Mouse (Mus musculus): ENCODE measurements at regions not wholly inside any gene's neighbourhood (a gene's known extent, or its start where the extent isn't known, plus 50 kb on each side); places are given as distances from the start of the nearest gene placed in this dataset.

DNA sequence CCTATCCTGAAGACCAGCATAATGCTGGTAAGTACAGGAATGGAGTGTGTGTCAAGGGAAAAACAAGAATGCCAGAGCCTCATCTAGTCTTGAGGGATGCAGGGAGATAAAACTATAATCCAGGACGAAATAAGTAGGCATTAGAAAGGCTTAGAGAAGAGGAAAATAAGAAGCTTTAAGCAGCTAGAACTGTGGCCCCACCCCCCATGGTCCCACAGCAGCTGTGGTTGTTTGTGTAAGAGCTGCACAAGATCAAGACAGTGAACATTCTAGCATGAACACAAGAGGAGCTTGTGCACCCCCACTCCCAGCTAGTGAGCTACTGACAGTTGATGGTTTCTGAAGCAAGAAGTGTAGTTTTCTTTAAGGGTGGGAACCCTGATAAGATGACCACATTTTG lies 315.9 kb downstream of the Tmem135 start:
- no peak for TF ChIP-seq CTCF (IDR thresholded peaks at IDR 0.05; ENCODE audit: borderline replicate concordance, extremely low read depth, insufficient read depth, insufficient read length)
- TF ChIP-seq POLR2A (IDR thresholded peaks at IDR 0.05; ENCODE audit: borderline replicate concordance, extremely low read depth, insufficient read depth, insufficient read length, poor library complexity, severe bottlenecking): no peak
- no peak for DNase-seq (ENCODE audit: low read depth)

DNA sequence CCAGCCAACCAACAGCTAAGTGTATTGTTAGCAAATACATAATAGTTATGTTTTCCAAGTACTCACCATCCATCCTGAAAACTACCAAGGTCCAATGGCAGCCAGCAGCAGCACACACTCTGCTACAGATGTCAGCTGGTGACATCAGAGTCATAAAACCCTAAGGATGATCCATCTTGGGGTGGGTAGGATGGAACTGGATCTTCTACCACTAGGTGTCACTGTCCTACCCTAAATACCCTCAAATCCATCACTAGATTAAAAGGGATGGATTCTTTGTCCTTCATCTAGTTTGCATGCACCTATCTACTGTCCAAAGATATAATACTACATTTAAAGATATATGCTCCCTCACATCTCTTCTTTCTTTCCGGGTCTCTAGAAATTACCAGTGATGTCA lies 317.7 kb downstream of the Tmem135 start:
- DNase-seq (ENCODE audit: low read depth): peak; percentile 69
- no peak for TF ChIP-seq POLR2A (IDR thresholded peaks at IDR 0.05; ENCODE audit: borderline replicate concordance, extremely low read depth, insufficient read depth, insufficient read length, poor library complexity, severe bottlenecking)
- peak; percentile 42; the same call in 1 of the 2 replicates for TF ChIP-seq CTCF (IDR thresholded peaks at IDR 0.05; ENCODE audit: borderline replicate concordance, extremely low read depth, insufficient read depth, insufficient read length)

DNA sequence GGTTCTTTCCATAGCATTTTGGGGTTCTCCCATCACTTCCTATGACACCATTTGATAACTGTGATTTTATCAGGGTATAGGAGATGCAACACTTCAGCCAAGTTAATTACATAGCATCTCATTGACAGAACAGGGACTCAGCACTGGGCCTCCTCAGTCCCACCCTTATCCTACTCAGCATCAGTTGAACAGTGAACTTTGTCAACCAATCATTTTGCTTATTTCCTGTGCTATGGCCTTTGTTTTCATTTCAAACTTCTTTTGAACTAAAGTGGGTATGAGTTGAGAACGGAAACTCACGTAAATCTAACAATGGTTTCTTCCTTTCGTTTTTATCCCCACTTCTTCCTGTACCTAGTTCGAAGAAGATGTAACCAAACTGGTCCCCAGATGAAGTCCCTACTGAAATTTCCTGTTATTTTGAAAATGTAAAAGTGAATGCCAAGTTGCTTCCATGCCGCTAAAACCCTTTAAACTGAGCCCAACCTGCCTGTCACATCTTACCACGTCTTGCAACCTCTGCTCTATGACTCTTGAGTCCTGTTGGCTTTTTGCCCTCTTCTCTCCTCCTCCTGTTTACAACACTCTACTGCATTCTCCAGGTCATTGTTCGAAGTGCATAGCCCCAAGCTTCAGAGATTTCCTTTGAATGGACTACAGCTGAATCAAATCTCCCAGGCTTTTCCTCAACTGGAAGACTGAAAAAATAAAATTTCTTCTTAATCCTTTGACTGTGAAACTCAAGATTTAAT lies 329.9 kb downstream of the Tmem135 start:
- TF ChIP-seq POLR2A (IDR thresholded peaks at IDR 0.05; ENCODE audit: borderline replicate concordance, extremely low read depth, insufficient read depth, insufficient read length, poor library complexity, severe bottlenecking): no peak
- no peak for TF ChIP-seq CTCF (IDR thresholded peaks at IDR 0.05; ENCODE audit: borderline replicate concordance, extremely low read depth, insufficient read depth, insufficient read length)
- peak; percentile 3 for DNase-seq (ENCODE audit: low read depth)

DNA sequence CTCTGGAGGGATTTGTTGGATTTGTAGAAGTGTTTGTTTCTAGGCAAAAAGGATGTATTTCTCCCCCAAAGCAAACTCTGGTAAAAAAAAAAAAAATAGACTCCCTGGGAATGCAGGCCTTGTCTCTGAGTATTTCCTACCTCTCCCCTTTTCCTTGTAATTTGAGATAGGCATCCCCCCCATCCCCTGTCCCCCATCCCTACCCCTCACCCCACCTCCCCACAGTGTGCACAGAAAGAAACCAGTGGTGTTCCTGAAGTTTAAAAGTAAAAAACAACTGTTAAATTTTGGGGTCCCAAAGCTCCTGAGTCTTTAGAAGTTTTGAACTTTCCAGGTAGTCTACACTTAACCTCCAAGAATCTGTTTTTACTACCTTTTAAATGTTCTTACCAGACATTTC lies 334.0 kb downstream of the Tmem135 start:
- TF ChIP-seq CTCF (IDR thresholded peaks at IDR 0.05; ENCODE audit: borderline replicate concordance, extremely low read depth, insufficient read depth, insufficient read length) (no peak), POLR2A (IDR thresholded peaks at IDR 0.05; ENCODE audit: borderline replicate concordance, extremely low read depth, insufficient read depth, insufficient read length, poor library complexity, severe bottlenecking) (no peak)
- no peak for DNase-seq (ENCODE audit: low read depth)

DNA sequence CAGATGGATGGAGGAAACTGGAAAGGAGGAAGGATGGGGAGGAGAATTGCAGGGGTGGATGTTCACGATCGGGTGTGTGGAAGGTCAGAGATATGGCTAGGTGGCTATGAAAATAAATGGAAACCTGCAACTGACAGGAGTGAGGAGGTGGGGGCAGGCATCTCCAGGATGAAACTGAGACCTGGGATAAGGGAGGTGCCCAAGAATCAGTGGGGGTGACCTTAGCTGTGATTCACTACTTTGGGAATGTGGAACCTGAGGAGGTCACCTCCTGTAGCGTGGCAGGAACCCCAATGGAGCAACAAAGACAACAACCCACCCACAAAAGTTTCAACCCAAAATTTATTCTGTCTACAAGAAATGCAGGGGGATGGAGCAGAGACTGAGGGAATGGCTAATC lies 339.6 kb downstream of the Tmem135 start:
- DNase-seq (ENCODE audit: low read depth): no peak
- no peak for TF ChIP-seq CTCF (IDR thresholded peaks at IDR 0.05; ENCODE audit: borderline replicate concordance, extremely low read depth, insufficient read depth, insufficient read length)
- no peak for TF ChIP-seq POLR2A (IDR thresholded peaks at IDR 0.05; ENCODE audit: borderline replicate concordance, extremely low read depth, insufficient read depth, insufficient read length, poor library complexity, severe bottlenecking)

- no peak for DNase-seq (ENCODE audit: low read depth)
- TF ChIP-seq CTCF (IDR thresholded peaks at IDR 0.05; ENCODE audit: borderline replicate concordance, extremely low read depth, insufficient read depth, insufficient read length): no peak
- no peak for TF ChIP-seq POLR2A (IDR thresholded peaks at IDR 0.05; ENCODE audit: borderline replicate concordance, extremely low read depth, insufficient read depth, insufficient read length, poor library complexity, severe bottlenecking)
These were observed 340.4 kb downstream of the Tmem135 start for GRCm38 (mm10) chr7:89063630-89064029.

- TF ChIP-seq POLR2A (IDR thresholded peaks at IDR 0.05; ENCODE audit: borderline replicate concordance, extremely low read depth, insufficient read depth, insufficient read length, poor library complexity, severe bottlenecking) (no peak), CTCF (IDR thresholded peaks at IDR 0.05; ENCODE audit: borderline replicate concordance, extremely low read depth, insufficient read depth, insufficient read length) (no peak)
- no peak for DNase-seq (ENCODE audit: low read depth)
These were observed 349.5 kb downstream of the Tmem135 start for GRCm38 (mm10) chr7:89054494-89054893.

DNA sequence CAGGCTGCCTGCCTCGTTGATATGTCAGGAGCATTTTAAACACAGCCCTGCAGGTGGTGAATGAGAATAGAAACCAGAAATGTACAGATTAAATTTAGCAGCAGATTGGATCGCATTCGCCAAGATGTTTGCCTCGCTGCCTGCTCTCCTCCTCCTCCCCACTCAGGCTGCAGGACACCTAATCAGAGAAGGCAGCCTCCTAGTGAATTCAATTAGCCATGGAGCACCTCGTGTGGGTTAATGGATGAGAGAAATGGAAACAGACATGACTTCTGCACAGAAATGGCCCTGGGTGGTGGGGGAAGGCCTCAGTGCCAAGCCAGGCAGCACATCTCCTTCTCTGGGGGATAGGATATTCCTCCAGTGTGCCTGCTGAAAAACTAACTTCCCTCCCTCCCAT lies 352.8 kb downstream of the Tmem135 start:
- TF ChIP-seq POLR2A (IDR thresholded peaks at IDR 0.05; ENCODE audit: borderline replicate concordance, extremely low read depth, insufficient read depth, insufficient read length, poor library complexity, severe bottlenecking): no peak
- TF ChIP-seq CTCF (IDR thresholded peaks at IDR 0.05; ENCODE audit: borderline replicate concordance, extremely low read depth, insufficient read depth, insufficient read length): no peak
- DNase-seq (ENCODE audit: low read depth): peak; percentile 40

DNA sequence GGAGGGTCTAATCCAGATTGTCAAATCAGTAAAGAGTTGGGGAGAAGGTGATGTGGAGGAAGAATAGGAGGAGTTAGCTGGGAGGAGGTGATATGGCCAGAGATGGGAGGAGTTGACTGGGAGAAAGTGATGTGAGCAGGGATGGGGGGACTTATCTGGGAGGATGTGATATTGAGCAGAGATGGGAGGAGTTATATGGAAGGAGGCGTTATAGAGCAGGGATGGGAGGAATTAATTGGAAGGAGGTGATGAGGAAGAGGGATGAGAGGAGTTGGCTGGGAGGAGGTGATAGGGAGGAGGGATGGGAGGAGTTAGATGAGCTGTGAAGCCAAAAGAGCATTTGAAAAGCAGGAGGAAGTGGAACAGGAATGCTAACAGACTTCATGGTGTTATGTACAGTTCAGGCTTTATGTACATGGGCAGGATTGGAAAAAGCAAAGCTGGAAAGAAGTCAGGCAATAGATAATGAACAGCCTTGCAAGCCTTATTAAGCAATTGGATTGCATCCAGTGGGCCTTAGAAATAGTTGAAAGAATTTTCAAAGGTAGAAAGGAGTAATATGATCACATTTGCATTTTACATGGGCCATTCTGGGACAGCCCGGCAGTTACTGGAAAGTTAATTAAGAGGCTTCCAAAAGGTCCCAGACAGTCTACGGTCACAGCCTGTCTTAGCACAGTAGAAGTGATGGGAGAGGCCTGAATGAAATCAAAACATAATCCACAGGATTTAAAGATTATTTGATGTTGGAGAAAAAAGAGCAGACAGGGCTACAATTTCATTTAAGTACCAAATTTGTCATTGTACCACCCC lies 357.4 kb downstream of the Tmem135 start:
- no peak for TF ChIP-seq POLR2A (IDR thresholded peaks at IDR 0.05; ENCODE audit: borderline replicate concordance, extremely low read depth, insufficient read depth, insufficient read length, poor library complexity, severe bottlenecking)
- TF ChIP-seq CTCF (IDR thresholded peaks at IDR 0.05; ENCODE audit: borderline replicate concordance, extremely low read depth, insufficient read depth, insufficient read length): no peak
- DNase-seq (ENCODE audit: low read depth): peak; percentile 90

DNA sequence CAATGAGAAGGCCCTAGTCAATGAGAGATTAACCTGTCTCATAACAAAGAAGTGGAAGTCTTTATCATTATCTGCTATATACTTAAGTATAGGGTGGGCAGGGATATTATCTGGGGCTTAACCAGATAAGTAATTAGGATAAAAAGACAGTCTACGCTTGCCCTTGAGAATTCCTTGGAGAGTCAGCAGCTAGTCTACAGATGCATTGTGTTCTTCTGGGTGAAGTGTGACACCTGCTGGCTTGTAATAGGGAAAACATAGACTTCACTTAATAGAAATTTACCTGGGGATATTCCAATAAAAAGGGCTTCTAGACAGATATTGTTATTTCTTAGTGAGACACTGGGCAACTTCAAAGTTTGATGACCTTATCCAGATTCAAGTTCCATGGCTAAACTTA lies 361.0 kb downstream of the Tmem135 start:
- TF ChIP-seq POLR2A (IDR thresholded peaks at IDR 0.05; ENCODE audit: borderline replicate concordance, extremely low read depth, insufficient read depth, insufficient read length, poor library complexity, severe bottlenecking): no peak
- TF ChIP-seq CTCF (IDR thresholded peaks at IDR 0.05; ENCODE audit: borderline replicate concordance, extremely low read depth, insufficient read depth, insufficient read length): peak; percentile 21; the same call in 1 of the 2 replicates
- DNase-seq (ENCODE audit: low read depth): peak; percentile 70

DNA sequence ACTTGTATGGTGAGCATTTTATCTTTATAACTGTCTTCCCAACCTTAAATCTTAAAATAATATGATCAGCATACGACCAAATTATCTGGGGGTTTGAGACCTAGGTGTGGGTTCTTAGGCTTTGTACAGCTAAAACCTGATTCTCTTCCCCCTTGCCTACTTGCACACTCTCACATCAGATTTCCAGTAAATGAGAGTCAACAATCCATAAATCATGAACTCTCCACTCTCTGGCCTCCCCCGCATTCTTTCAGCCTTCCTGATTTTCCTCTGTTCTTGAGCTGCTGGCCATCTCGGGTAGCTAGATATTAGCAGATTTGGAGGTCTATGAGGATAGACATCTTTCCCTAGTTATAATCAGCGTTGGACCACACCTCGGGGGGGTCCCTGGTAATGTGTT lies 362.7 kb downstream of the Tmem135 start:
- DNase-seq (ENCODE audit: low read depth): no peak
- TF ChIP-seq POLR2A (IDR thresholded peaks at IDR 0.05; ENCODE audit: borderline replicate concordance, extremely low read depth, insufficient read depth, insufficient read length, poor library complexity, severe bottlenecking): no peak
- TF ChIP-seq CTCF (IDR thresholded peaks at IDR 0.05; ENCODE audit: borderline replicate concordance, extremely low read depth, insufficient read depth, insufficient read length): no peak
